Mouse (Mus musculus) heart, embryonic 16.5 days (tissue): ENCODE data around the gene Lrmda. TPM values are rescaled to one million over a fixed set of nuclear protein-coding genes. Genes with fewer than 3 reads are reported as not detected.

Experiments
- ATAC-seq: fragments of 200-750 bp; cut with Nextera tagmentation; replicated peaks from 2 replicates; pipeline ENCODE4 v1.8.0; 2017; ENCODE audit warnings: moderate number of reproducible peaks; ENCODE audit not compliant: insufficient read depth, low FRiP score; ENCODE audit errors: extremely low read depth
- H3K27ac ChIP-seq: fragments of 300-500 bp; sonication (generic); 2 replicates; pipeline ENCODE4 v1.5.1; 2014; ENCODE audit warnings: mild to moderate bottlenecking, low read length, control low read depth, moderate library complexity
- H3K27me3 ChIP-seq: fragments of 300-500 bp; sonication (generic); 2 replicates; pipeline ENCODE4 v1.6.1; 2014; ENCODE audit warnings: low read length, mixed read lengths; ENCODE audit not compliant: control insufficient read depth, insufficient read depth
- H3K36me3 ChIP-seq: fragments of 300-500 bp; sonication (generic); 2 replicates; pipeline ENCODE4 v1.6.1; 2014; ENCODE audit not compliant: control insufficient read depth, insufficient read depth
- H3K4me1 ChIP-seq: fragments of 300-500 bp; sonication (generic); 2 replicates; pipeline ENCODE4 v1.6.1; 2014; ENCODE audit warnings: low read length, mixed read lengths; ENCODE audit not compliant: control insufficient read depth, insufficient read depth
- H3K4me2 ChIP-seq: fragments of 300-500 bp; sonication (generic); 2 replicates; pipeline ENCODE4 v1.6.1; 2014; ENCODE audit warnings: low read depth, mild to moderate bottlenecking, control low read depth, low read length
- H3K4me3 ChIP-seq: fragments of 300-500 bp; sonication (generic); 2 replicates; pipeline ENCODE4 v1.5.1; 2014; ENCODE audit warnings: mild to moderate bottlenecking, control low read depth, low read length
- H3K9ac ChIP-seq: fragments of 300-500 bp; sonication (generic); 2 replicates; pipeline ENCODE4 v1.6.1; 2014; ENCODE audit warnings: low read length, control low read depth
- H3K9me3 ChIP-seq: fragments of 300-500 bp; sonication (generic); replicated peaks from 2 replicates; pipeline ENCODE4 v1.6.1; 2016; ENCODE audit warnings: low read length; ENCODE audit not compliant: control insufficient read depth
- WGBS: fragments of 180-500 bp; shearing (Covaris S2); extraction: QIAGEN DNeasy Blood & Tissue Kit; methylation state at CpG from one replicate; pipeline ENCODE4 v1.1.7; 2014; 5-methylcytosine and 5-hydroxymethylcytosine counted together
- polyA plus RNA-seq: library from polyadenylated mRNA; unstranded; fragments of >200 nt; fragmentation: Nextera tagmentation; extraction: Ambion mirVana; gene quantifications from 2 replicates; pipeline ENCODE4 v1.2.1, GENCODE M21; 2015

The Lrmda gene
- polyA plus RNA-seq, 1 experiment from 2014 or later: 0.55 TPM

DNA sequence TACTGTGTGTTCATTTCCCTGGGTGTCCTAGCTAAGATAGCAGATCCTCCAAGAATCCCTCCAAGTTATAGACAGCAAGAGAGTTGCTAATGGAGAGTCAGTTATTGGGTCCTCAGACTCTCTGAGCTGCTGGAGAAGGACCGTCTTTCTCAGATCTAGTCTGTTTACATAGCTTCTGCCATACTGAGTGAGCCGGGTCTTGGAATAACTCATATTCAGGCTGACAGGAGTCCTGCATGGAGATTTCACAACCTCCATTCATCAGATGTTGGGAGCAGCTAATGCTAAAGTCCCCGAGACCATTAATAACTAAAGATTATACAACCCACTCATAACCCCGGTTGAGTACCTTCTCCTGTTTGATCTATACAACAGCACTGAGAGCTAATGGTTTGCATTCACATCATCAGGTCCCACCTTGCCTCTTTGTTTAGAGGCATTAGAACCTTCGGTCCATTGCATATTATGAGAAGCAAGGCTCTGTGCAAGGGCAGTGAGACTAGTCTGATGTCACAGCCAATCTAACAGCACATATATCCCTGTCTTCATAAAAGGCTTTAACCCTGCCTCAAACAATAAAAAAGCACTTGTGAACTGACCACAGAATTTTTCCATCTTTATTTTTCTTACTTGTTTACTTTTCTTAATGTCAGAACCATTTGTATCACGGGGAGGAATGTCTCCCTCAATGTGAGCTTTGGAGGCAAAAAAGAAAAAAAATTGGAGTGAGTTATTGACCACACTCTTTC is 1037.9 kb downstream of the Lrmda start:
- no peak overlapping the region for H3K4me3 ChIP-seq
- H3K27ac ChIP-seq: no peak overlapping the region
- no peak overlapping the region for H3K9ac ChIP-seq
- H3K9me3 ChIP-seq: no peaks in the 10 kb centered on the region
- H3K4me1 ChIP-seq: no peaks in the 10 kb centered on the region
- WGBS: 77% methylated on average over 6 of the region's 6 CpGs
- H3K27me3 ChIP-seq: no peaks in the 10 kb centered on the region
- H3K4me2 ChIP-seq: no peak overlapping the region
- no peaks in the 10 kb centered on the region for H3K36me3 ChIP-seq
- no peak for ATAC-seq

DNA sequence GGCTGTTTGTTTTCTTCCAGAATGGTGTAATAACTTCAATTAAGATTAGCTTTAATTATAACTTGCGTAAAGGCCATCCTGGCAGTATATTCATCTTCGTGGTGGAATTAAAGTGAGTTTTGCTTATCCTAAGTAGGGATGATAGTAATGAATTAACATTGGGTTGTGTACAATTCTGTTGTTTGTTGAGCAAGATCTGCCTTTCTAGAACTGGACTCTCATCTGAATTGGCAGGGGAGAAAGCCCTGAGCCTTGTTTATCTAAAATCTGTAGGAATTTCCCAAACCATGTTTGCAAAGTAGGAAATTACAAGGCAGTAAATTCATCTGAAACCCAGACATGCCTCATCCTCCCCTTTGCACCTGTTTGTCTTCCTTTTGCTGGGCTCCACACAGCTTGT is 1038.5 kb downstream of the Lrmda start:
- no peaks in the 10 kb centered on the region for H3K9me3 ChIP-seq
- no peaks in the 10 kb centered on the region for H3K36me3 ChIP-seq
- H3K4me2 ChIP-seq: no peak overlapping the region
- H3K4me3 ChIP-seq: no peak overlapping the region
- H3K4me1 ChIP-seq: no peaks in the 10 kb centered on the region
- no peak overlapping the region for H3K9ac ChIP-seq
- H3K27ac ChIP-seq: no peak overlapping the region
- no peaks in the 10 kb centered on the region for H3K27me3 ChIP-seq
- ATAC-seq: no peak
- 85% methylated on average over 2 of the region's 2 CpGs for WGBS

DNA sequence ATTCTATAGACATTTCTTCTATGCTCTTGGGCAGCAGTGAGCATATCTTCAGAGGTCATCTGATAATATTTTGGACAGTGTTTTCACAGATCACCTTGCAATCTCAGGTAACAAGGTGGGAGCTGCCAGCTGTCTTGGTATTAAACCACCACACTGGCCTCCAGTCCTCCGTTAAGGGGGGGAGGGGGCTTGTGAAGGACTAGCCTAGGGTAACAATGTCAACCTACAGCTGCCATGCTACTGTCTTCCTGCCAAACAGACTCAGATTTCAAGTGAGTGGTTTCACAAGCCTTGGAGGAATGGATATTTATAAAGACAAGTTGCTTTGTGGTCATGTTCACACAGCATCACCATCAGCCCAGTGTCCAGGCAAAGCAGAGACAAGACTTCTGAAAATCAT is 1059.2 kb downstream of the Lrmda start:
- 59% methylated on average over 1 of the region's 1 CpGs for WGBS
- no peak overlapping the region for H3K4me3 ChIP-seq
- H3K27me3 ChIP-seq: no peaks in the 10 kb centered on the region

GRCm38 (mm10) chr14:23084241-23084773 is 1064.8 kb downstream of the Lrmda start:
- 80% methylated on average over 1 of the region's 1 CpGs for WGBS
- Histone ChIP-seq H3K4me2 (no peak overlapping the region), H3K4me3 (no peak overlapping the region), H3K4me1 (no peaks in the 10 kb centered on the region), H3K9me3 (no peaks in the 10 kb centered on the region), H3K27me3 (no peaks in the 10 kb centered on the region), H3K9ac (no peak overlapping the region), H3K36me3 (no peaks in the 10 kb centered on the region), H3K27ac (no peak overlapping the region)
- no peak for ATAC-seq

More for the DNA sequence above, 1059.2 kb downstream of the Lrmda start:
- no peaks in the 10 kb centered on the region for H3K4me1 ChIP-seq
- H3K9me3 ChIP-seq: no peaks in the 10 kb centered on the region
- no peak overlapping the region for H3K4me2 ChIP-seq
- no peak overlapping the region for H3K27ac ChIP-seq
- no peak for ATAC-seq
- no peaks in the 10 kb centered on the region for H3K36me3 ChIP-seq
- H3K9ac ChIP-seq: no peak overlapping the region

- no peaks in the 10 kb centered on the region for H3K36me3 ChIP-seq
- H3K9me3 ChIP-seq: no peaks in the 10 kb centered on the region
- H3K4me3 ChIP-seq: no peak overlapping the region
- 44% methylated on average over 1 of the region's 1 CpGs for WGBS
- H3K27me3 ChIP-seq: no peaks in the 10 kb centered on the region
- H3K4me2 ChIP-seq: no peak overlapping the region
- H3K4me1 ChIP-seq: no peaks in the 10 kb centered on the region
- ATAC-seq: no peak
- H3K27ac ChIP-seq: no peak overlapping the region
- no peak overlapping the region for H3K9ac ChIP-seq
Measured at GRCm38 (mm10) chr14:23084797-23085196, 1065.3 kb downstream of the Lrmda start.

DNA sequence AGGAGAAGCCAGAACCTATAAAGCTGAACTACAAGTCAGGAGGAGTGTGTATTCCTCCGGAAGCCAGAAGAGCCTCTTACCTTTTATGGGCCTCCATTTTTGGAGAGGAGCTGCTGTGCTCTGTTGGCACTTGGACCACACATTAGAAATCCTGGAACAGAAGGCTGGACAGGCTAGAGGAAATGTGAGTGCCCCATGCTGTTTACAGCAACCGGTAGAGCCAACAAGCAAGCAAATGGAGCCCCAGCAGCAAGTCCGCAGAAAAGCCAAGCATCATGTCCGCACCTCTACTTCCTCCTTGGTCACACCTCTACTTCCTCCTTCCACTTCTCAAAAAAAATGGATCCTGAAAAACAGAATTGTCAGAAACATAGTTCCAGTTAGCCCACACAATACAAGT is 1073.8 kb downstream of the Lrmda start:
- no peaks in the 10 kb centered on the region for H3K4me1 ChIP-seq
- no peak overlapping the region for H3K4me2 ChIP-seq
- H3K4me3 ChIP-seq: no peak overlapping the region
- H3K9ac ChIP-seq: no peak overlapping the region
- no peaks in the 10 kb centered on the region for H3K27me3 ChIP-seq
- no peak for ATAC-seq
- 80% methylated on average over 4 of the region's 4 CpGs for WGBS
- no peak overlapping the region for H3K27ac ChIP-seq
- no peaks in the 10 kb centered on the region for H3K36me3 ChIP-seq
- no peaks in the 10 kb centered on the region for H3K9me3 ChIP-seq

DNA sequence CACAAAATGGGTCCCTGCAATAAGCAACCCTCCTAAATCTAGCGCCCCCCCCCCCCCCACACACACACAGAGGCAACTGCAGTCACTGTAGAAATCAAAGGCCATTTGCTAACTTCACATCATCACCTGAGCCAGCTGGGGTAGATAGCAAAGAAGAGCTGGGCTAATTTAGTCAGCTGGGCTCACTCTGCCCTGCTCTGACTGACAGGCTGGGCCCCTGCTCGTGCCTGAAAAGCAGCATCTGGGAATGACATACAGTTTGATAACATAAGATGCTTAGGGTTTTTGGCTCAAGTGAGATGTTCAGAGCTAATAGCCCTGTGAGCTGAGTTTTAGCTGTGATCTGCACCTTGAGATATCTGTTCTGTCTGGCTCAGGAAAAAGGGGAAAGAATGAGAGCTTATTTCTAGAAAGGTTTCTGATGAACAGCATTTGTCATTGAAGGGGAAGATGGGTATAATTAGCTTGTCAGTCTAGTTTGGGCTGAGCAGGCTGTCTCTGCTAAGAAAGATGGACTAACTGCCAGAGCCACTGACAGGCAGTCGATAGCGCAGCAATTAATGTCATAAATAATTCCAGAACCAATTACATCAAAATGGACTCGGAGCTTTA is 1075.1 kb downstream of the Lrmda start:
- Histone ChIP-seq H3K9ac (no peak overlapping the region), H3K9me3 (no peaks in the 10 kb centered on the region), H3K36me3 (no peaks in the 10 kb centered on the region), H3K4me3 (no peak overlapping the region), H3K27ac (no peak overlapping the region), H3K4me1 (no peaks in the 10 kb centered on the region), H3K4me2 (no peak overlapping the region), H3K27me3 (no peaks in the 10 kb centered on the region)
- no peak for ATAC-seq
- 67% methylated on average over 5 of the region's 5 CpGs for WGBS

DNA sequence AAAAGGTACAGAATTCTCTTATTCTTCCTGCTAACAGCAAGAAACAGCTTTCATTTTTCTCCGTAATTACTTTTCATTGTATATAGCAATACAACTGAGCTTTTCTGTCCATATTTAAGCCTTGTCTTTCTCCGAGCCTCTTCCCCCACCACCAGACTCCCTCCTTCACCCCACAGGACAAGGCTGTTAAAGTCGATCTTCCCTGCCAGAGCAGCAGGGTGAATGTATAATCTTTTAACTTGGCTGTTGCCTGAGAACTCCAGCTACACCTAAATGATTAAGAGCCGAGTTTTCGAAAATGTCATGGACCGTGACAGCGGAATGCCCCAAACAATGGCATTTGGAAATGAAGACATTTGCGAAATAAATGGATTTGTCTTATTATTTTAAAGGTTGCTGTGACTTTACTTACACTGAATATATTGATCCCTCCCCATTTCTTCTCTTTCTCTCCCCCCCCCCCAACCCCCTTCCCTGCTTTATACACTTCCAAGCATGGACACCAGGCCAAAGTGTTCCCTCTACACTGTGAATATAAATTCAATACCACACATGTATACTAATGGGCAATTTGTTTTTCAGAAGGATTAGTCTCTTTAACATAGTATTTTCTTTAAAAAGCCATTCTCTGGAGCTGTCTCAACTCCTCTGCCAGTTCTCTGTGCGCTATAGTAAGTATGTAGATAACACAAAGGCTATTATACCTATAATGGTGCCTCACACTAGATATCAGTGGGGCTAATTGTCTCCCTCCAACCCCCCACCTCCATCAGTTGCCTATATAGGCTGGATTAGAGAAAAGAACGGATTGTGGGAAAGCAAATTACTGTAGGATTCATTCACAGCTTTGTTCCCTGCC is 1075.9 kb downstream of the Lrmda start:
- H3K4me1 ChIP-seq: no peaks in the 10 kb centered on the region
- no peak overlapping the region for H3K9ac ChIP-seq
- no peak overlapping the region for H3K27ac ChIP-seq
- WGBS: 68% methylated on average over 10 of the region's 10 CpGs
- no peak overlapping the region for H3K4me3 ChIP-seq
- H3K4me2 ChIP-seq: no peak overlapping the region
- no peaks in the 10 kb centered on the region for H3K9me3 ChIP-seq
- H3K27me3 ChIP-seq: no peaks in the 10 kb centered on the region
- ATAC-seq: no peak
- no peaks in the 10 kb centered on the region for H3K36me3 ChIP-seq

GRCm38 (mm10) chr14:23096017-23096336 is 1076.5 kb downstream of the Lrmda start:
- no peak overlapping the region for H3K27ac ChIP-seq
- no peaks in the 10 kb centered on the region for H3K36me3 ChIP-seq
- H3K9ac ChIP-seq: no peak overlapping the region
- no peaks in the 10 kb centered on the region for H3K4me1 ChIP-seq
- no peaks in the 10 kb centered on the region for H3K27me3 ChIP-seq
- no peak overlapping the region for H3K4me3 ChIP-seq
- ATAC-seq: no peak
- WGBS: 55% methylated on average over 3 of the region's 3 CpGs
- H3K4me2 ChIP-seq: no peak overlapping the region
- no peaks in the 10 kb centered on the region for H3K9me3 ChIP-seq
